In genomic region chr9:69899371-69899770, GRCm38 (mm10) we compare ENCODE assay signal across 7 mouse cellular contexts.
DNase-seq lines count a peak whose midpoint lies in the region; ATAC-seq and TF ChIP-seq lines count a peak whose summit lies in the region.

No protein-coding gene starts in this region.

- no peak for TF ChIP-seq POLR2A in brain, embryonic 14.5 days (IDR thresholded peaks at IDR 0.05; ENCODE audit: borderline replicate concordance, extremely low read depth, insufficient read depth, insufficient read length, poor library complexity, severe bottlenecking)

- peaks cover 17% of the 10 kb centered on the region for H3K4me1 ChIP-seq in forebrain, embryonic 10.5 days
- H3K4me1 ChIP-seq in stomach, embryonic 16.5 days (ENCODE audit: control insufficient read depth, insufficient read depth, low read length) = no peaks in the 10 kb centered on the region

- H3K9me3 ChIP-seq in forebrain, embryonic 10.5 days = no peaks in the 10 kb centered on the region
- H3K9me3 ChIP-seq in stomach, embryonic 16.5 days (replicated peaks; ENCODE audit: control insufficient read depth, low read length) = no peaks in the 10 kb centered on the region

- H3K9ac ChIP-seq in stomach, embryonic 16.5 days (ENCODE audit: low read length) = no peak overlapping the region

- 40% methylated on average over 11 of the region's 11 CpGs for WGBS in forebrain, embryonic 10.5 days
- 17% methylated on average over 11 of the region's 11 CpGs for WGBS in stomach, embryonic 16.5 days

- intact Hi-C loops in left cerebral cortex, adult 2 months (cut with DNase I) = no loop called here
- intact Hi-C loops in left cerebral cortex, postnatal 4 days (cut with DNase I) = no loop called here

- no peak for DNase-seq in left cerebral cortex, adult 2 months (ENCODE audit: extremely low spot score in 1 of 2, low spot score in 2 of 2)
- DNase-seq in left cerebral cortex, adult 11 months (ENCODE audit: low spot score) = no peak
- DNase-seq in brain, embryonic 14.5 days (ENCODE audit: low read depth) = peak; percentile 87
- DNase-seq in forebrain, embryonic 10.5 days (ENCODE audit: extremely low spot score, low spot score) = peak; percentile 41
- DNase-seq in left cerebral cortex, postnatal 4 days = peak; percentile 62
- no peak for DNase-seq in urinary bladder, postnatal 36 days (ENCODE audit: low spot score in 2 of 2)

- ATAC-seq in stomach, embryonic 16.5 days (ENCODE audit: insufficient read depth, low FRiP score) = no peak

- H3K4me2 ChIP-seq in stomach, embryonic 16.5 days (ENCODE audit: low read depth, low read length) = peak overlapping the region; percentile 13; the same call in 1 of the 2 replicates

- H3K4me3 ChIP-seq in left cerebral cortex, adult 2 months = no peak overlapping the region
- H3K4me3 ChIP-seq in forebrain, embryonic 10.5 days = no peak overlapping the region
- H3K4me3 ChIP-seq in stomach, embryonic 16.5 days (replicated peaks; ENCODE audit: low read length) = no peak overlapping the region

- no peaks in the 10 kb centered on the region for H3K36me3 ChIP-seq in forebrain, embryonic 10.5 days (replicated peaks)
- H3K36me3 ChIP-seq in stomach, embryonic 16.5 days (ENCODE audit: control insufficient read depth, insufficient read depth, low read length) = no peaks in the 10 kb centered on the region

- H3K27ac ChIP-seq in left cerebral cortex, adult 2 months = no peak overlapping the region
- H3K27ac ChIP-seq in forebrain, embryonic 10.5 days = no peak overlapping the region
- H3K27ac ChIP-seq in stomach, embryonic 16.5 days (ENCODE audit: low read length) = no peak overlapping the region

- TF ChIP-seq CTCF in left cerebral cortex, adult 2 months (IDR thresholded peaks at IDR 0.05) = peak; percentile 33
- TF ChIP-seq CTCF in brain, embryonic 14.5 days (IDR thresholded peaks at IDR 0.05; ENCODE audit: borderline replicate concordance, extremely low read depth, insufficient read depth, insufficient read length) = peak; percentile 64; the same call in 1 of the 2 replicates

- peaks cover 20% of the 10 kb centered on the region; the same call in 1 of the 2 replicates for H3K27me3 ChIP-seq in forebrain, embryonic 10.5 days (ENCODE audit: poor library complexity, severe bottlenecking)
- H3K27me3 ChIP-seq in stomach, embryonic 16.5 days (ENCODE audit: control insufficient read depth, insufficient read depth, low read length) = peaks cover 4% of the 10 kb centered on the region; the same call in 1 of the 2 replicates

Comparison
In these comparisons a context has a peak if more than half of its experiments do, and no peak if none do; other contexts are left out.
1. DNase-seq: peak in brain, embryonic 14.5 days (single experiment), forebrain, embryonic 10.5 days (single experiment) and left cerebral cortex, postnatal 4 days (single experiment); none in left cerebral cortex, adult 2 months (0 of 2), left cerebral cortex, adult 11 months (single experiment) and urinary bladder, postnatal 36 days (0 of 2).